Mouse (Mus musculus) layer of hippocampus, adult 9-11 months (tissue): ENCODE data around the gene Dap3.
"Not testable (repeated sequence)": the region's sequence is repeated elsewhere in the genome, so short reads cannot be mapped to it uniquely, and the experiment has no call there.

Experiments used
- DNase-seq: peaks from one replicate; pipeline ENCODE4 v3.0.0; 2022

Gene Dap3

DNA sequence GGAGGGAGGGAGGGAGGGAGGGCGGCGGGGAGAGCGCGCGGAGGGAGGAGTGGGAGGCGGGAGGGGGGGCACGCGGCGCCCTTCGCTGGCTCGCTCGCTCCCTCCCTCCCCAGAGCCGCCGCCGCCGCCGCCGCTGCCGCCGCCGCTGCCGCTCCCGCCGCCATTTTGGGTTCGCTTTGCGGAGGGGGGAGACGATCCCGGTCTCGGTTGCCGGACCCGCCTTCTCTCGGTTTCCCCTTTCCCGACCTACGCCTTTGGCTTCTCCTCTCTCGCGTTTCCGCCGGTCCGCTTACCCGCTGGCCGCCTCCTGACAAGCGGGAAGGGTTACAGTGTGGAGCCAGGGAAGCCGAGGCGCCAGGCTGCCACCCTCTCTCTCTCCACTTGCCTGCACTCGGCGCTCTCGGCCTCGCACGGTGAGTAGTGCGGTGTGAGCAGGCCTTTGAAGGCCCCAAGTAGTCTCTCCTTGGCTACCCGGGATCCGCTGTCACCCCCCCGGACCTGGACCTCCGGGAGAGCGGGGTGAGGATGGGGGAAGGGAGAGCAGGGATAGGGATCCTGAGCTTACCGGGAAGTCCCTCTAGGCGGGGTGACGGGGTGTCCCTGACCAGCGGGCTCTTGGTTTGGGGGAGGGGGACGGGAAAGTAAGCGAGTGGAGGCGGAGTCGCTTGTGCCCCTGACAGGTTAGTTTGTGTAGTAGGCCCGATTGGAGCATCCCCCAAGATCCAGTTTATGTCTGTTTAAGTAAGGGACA lies at the start of gene Dap3, which contains the start of gene Ash1l:
Dap3 (minus strand) TSS at position 606 of the 751 bp plus-strand sequence.
Ash1l (plus strand) TSS at position 47 of the 751 bp plus-strand sequence.
- DNase-seq = peak; percentile 71

DNA sequence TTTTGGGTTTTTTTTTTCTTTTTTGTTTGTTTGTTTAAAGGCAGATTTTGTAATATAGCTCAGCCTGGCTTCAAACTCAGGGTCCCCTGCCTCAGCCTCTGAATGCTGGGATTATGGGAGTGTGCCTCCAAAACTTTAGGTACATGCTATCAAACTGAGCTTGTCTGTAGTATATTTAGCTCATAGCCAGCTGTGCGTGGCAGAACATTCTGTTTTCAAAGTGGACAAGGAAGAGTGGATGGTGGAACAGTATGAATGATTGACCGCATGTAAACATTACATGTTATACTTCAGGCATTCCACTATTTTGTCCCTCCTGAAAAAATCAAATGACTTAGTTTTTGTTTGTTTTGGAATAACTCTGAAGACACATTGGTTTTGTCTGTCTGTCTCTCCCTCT lies 41.8 kb upstream of the Dap3 start:
- no peak for DNase-seq

DNA sequence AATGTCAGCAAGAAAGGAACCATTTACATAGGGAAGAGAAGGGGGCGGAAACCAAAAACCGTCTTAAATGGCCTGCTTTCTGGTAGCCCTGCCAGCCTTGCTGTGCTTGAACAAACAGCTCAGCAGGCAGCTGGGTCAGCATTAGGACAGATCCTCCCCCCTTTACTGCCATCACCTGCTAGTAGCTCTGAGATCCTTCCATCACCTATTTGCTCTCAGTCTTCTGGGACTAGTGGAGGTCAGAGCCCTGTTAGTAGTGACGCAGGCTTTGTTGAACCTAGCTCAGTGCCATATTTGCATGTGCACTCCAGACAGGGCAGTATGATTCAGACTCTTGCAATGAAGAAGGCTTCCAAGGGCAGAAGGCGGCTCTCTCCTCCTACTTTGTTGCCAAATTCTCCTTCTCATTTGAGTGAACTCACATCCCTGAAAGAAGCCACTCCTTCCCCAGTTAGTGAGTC lies 33.0 kb upstream of the Dap3 start:
- no peak for DNase-seq

DNA sequence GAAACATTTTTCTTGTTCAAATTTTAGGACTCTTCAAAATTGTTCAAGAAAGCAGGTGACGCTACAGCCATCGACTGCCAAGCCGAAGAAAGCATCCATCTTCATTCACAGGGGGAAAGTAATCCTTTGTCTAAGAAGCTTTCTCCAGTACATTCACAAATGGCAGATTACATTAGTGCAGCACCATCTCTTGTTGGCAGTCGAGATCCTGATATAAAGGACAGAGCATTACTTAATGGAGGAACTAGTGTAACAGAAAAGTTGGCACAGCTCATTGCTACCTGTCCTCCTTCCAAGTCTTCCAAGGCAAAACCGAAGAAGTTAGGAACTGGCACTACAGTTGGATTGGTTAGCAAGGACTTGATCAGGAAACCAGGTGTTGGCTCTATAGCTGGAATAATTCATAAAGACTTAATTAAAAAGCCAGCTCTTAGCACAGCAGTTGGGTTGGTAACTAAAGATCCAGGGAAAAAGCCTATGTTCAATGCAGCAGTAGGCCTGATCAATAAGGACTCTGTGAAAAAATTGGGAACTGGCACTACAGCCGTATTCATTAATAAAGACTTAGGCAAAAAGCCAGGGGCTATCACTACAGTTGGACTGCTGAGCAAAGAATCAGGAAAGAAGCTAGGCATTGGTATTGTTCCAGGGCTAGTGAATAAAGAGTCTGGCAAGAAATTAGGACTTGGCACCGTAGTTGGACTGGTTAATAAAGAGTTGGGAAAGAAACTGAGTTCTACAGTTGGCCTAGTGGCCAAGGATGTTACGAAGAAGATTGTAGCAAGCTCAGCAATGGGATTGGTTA lies 30.4 kb upstream of the Dap3 start:
- no peak for DNase-seq

DNA sequence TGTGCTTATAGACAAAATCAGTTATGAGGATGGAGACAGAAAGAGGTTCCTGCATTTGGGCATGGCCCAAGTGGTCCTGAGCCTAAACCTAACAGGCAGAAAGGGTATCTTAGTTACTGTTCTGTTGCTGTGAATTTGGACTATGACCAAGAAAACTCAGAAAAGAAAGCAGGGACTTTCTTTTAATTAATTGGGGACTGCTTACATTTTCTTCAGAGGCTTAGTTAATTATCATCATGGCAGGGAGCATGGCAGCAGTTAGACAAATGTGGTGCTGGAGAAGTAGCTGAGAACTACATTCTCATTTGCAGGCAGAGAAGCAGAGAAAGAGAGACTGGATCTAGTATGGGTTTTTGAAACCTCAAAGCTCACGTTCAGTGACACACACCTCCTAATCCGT lies 24.0 kb upstream of the Dap3 start:
- DNase-seq = no peak

DNA sequence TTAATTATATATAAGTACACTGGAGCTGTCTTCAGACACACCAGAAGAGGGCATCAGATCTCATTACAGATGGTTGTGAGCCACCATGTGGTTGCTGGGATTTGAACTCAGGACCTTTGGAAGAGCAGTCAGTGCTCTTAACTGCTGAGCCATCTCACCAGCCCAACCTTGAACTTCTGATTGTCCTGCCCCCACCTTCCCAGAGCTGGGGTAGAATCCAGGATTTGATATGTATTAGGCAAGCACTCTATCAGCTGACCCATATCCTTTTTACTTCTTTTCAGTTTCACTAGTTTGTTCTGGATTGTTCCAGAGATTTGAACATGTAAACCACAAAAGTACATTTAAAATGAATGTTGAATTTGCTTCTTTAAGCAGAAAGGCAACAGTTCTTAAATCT lies 12.2 kb upstream of the Dap3 start:
- DNase-seq = not testable (repeated sequence)

DNA sequence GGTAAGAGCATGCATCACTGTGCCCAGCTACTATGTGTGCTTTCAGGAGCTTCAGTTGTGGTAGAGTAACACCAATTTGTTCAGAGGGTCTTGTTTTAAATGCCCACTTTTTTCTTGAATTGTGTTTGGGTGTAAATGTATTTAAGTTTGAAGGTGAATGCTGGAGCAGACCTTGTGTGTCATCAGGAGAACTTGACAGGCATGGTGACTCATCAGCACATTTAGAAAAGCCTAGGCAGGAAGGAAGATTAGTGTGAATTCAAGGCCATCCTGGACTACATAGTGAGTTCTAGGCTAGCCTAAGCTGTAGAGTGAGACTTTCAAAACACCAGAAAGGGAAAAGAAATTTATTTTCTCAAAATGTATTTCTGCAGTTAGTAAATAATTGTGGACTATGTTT lies 2.8 kb upstream of the Dap3 start:
- DNase-seq = no peak

DNA sequence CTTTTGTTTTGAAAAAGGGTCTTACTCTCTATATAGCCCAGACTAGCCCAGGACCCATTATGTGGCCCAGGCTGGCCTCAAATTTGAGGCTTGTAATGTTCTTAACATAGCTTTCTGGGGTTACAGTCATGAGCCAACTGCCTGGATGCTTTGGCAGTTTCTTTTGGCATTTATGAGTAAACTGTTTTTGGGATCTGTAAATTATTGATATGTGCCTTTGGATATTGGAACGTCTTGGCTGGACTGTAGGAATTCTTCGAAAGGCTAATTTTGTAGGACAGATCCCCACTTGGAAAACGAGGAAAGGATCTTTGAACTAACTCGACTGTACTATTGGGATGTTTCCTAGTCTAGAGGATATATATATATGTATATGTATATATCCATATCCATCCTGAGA lies 2.3 kb upstream of the Dap3 start:
- DNase-seq = no peak

DNA sequence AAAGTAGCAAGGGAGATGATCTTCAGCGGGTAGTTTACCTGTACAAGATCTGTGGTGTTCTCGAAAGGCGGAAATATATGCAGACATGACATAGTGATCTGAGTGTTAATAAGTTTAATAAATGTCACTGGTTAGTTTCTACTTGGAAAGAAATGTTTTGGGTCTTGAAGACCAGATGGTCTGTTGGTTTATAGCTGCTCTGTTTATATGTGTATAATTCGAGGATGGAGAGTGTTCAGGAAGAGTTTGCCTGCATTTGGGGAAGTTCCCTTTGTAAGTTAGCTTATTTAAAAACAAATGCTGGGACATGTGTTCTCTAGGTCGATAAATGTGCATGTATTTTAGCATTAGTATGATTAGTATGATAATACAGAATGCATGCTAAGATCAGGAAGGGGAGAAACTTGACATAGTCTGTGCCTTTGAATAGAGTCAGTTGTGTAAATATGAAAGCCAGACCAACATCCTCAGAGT lies 383 bp upstream of the Dap3 start:
- DNase-seq = no peak

DNA sequence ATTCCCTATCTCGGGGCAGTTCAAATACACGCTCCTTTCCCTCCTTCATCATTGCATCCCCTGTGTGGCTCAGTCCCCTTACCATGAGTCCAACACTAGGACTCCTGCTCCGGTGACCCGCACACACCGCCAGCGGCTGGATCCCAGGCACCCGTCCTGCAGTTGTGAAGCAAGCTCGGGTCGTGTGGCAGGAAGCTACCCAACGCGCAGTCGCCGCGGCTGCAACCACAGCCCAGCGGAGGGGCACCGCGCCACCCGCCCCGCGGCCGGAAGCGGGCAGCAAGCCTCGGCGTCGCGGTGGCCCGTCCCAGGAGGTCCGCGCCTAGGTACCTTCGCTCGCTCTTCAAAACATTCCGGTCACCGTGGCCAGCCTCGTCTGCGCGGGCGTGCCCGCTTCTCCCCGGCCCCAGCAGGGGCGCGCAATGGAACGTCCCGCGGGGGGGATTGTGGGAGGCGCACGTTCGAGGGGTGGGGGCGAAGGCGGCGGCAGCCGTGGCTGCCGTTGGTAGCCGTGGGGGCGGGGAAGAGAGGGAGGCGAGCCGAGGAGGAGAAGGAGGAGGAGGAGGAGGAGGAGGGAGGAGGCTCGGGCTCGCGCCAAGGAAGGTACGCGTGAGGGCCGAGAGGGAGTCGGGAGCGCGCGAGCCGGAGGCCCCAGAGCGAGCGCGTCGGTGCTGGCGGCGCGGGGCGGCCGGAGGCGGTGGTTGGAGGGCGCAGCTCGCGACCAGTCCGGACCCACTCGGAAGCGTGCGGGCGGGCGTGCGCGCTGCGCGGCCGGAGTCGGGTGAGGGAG lies 1.0 kb downstream of the Dap3 start:
- peak; percentile 87 for DNase-seq

DNA sequence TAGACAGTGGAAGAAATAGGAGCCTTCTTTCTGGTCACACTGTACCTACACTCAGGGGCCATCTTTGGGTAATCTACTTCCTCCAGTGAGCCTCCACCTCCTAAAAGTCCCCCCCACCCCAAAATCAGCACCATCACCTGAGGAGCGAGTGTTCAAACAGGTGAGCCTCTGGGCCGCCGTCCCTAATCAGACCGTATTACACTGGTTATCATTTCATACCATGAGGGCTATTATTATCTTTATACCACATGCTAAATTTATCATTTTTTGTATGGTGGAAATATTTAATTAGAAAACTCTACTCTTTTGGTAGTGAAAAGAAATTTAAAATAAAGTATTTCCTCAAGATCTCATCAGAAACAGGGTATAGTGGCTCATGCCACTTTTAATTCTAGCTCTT lies 6.9 kb downstream of the Dap3 start:
- no peak for DNase-seq

DNA sequence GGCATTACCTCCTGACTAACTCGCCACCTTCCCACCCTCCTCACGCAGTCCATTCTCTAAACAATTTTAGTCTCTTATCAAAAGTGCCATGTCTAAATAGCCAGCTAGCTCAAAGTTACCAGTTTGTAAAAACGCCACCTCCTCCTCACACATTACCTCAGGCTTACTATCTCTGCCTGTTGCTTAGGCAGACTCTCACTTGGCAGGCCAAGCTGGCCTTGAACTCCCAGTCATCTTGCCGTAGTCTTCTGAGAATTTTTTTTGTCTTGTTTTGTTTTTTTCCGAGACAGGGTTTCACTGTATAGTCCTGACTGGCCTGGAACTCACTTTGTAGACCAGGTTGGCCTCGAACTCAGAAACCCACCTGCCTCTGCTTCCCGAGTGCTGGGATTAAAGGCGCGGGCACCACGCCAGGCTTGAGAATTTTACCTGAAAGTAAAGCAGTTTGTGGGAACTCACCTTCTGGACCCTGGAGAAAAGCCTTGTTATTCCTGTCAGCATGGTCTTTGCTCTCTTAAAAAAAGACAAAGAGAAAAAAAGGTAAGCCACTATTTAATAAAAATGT lies 8.6 kb downstream of the Dap3 start:
- DNase-seq = no peak

DNA sequence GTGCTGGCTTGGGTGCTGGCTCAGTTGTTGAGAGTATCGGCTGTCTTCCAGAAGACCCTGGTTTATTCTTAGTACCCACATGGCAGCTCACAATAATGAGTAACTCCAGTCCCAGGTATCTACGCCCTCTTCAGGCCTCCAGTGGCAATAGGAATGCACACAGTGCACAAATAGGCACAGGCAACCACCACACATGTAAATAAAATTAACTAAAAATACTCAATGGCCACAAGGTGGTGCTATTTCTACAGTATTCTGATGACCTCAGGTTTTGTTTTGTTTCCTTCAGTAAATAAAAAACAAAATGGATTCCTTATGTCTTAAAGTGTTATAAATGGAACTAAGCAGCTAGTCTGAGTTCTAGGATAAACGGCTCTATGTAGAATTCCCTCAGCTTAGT lies 11.2 kb downstream of the Dap3 start:
- no peak for DNase-seq

DNA sequence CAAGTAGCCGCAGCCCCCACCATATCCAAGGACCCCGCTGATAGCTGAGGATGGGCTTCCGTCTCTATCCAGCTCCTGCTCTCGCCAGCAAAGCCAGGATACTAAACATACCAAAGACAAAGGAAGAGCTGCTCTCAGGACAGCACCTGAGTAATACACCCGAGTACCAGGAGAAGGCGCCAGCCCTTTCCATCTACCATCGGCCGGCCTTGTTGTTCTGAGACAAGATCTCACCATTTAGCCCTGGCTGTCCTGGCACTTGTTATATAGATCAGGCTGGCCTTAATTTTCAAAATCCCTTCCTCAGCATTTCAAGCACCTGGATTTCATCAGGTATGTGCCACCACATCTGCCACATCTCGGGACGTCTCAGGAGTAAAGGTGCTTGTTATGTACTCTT lies 11.9 kb downstream of the Dap3 start:
- DNase-seq = no peak

DNA sequence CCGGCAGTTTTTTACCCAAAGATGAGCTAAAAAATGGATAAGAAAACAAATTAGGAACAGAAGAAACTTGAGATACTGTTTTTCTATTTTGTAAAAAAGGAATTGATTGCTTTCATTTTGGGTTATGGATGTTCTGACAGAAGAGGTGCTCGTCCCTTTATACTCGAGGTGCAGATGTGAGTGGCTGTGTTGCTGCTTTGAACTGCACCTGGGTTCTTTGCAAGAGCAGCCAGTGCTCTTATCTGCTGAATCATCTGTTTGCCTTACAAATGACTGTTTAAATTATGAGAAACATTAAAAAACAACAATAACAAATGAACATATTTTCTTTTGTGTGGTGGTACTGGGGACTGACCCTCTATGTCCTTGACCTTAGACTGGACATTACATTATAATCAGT lies 21.5 kb downstream of the Dap3 start:
- DNase-seq = no peak

DNA sequence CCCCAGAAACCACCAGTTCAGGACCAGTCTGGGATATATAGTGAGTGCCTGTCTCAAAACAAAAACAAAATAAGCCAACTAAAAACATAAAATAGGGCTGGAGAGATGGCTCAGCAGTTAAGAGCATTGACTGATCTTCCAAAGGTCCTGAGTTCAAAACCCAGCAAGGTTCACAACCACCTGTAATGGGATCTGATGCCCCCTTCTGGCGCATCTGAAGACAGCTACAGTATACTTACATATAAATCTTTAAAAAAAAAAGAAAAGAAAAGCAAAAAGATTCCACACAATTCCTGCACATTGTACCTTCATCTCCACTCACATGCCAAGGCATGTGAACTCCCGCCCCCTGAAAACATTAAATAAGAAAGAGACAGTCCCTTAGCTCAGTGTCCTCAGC lies 25.3 kb downstream of the Dap3 start:
- DNase-seq = no peak

DNA sequence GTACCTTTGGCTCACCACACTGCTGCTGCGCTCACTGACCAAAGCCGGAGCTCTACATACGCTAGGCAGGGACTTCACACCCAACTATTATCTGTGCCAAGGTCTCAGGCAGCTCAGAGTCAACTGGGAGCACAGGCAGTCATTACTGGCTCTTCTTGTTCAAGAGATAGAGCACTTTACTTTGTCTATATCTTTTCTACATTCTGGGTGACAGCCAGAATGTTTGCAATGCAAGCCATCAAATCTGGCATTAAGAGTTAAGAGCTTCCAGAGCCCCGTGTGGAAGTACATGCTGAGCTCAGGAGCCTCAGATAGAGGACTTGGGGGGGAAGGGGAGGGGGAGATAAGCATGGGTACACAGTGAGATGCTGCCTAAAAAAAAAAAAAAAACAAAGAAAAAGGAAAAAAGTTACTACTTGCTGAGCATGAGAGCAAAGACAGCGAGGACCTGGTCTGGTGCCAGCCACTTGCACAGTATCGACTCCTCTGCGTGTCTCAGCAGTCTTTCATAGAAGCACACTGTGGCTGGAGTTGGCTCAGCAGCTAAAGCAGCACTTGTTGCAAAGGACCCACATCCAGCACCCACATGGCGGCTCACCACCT lies 26.9 kb downstream of the Dap3 start:
- DNase-seq = no peak

DNA sequence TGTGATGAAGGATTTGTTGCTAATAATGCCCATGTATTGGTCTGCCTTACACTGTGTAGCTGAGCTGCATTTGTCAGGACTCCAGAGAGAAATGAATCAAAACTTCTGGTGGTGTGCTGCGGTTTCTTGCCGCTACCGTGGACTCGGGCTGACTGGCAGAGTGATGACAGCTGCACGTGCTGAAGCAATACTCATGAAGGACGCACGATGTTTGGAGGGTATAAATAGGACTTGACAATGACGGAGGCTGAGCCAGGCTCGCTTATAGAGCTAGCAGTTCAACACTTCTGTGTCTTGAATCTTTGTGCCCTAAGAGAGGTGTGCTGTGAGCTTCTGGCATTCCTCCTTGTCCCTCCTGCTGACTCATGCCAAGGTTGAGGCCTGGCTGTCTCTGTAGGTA lies 29.6 kb downstream of the Dap3 start:
- no peak for DNase-seq

DNA sequence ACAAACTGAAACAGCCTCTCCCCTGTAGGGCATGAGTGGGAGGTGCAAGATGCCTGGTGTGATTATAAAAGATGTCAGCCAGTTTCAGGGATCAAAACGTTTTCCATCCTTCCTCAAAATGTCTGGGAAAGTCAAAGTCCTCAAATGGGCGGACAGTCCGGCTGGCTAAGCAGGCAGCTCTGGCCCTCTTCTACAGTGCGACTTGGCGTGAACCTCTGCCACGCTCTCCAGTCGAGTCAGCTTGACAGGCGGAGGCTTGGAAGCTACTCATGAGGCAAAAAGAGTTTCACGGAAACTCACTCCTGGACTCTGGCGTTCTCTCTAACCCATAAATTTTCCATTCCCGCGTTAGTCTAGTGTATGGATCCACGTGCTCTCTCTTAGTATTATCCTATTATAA lies 32.0 kb downstream of the Dap3 start:
- no peak for DNase-seq

DNA sequence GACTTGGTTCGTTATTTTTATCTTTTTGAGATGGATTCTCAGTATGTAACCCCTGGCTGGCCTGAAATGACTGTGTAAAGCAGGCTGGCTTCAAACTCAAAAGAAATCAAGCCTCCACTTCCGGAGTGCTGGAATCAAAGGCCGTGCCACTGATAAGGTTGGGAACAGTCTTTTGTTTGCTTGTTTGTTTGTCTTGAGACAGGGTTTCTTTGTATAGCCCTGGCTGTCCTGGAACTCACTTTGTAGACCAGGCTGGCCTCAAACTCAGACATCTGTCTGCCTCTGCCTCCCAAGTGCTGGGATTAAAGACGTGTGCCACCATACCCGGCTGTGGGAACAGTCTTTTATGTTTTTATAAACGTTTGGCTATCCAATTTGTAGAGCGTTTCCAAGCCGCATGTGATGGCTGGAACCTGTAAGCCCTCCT lies 36.6 kb downstream of the Dap3 start:
- DNase-seq = no peak

DNA sequence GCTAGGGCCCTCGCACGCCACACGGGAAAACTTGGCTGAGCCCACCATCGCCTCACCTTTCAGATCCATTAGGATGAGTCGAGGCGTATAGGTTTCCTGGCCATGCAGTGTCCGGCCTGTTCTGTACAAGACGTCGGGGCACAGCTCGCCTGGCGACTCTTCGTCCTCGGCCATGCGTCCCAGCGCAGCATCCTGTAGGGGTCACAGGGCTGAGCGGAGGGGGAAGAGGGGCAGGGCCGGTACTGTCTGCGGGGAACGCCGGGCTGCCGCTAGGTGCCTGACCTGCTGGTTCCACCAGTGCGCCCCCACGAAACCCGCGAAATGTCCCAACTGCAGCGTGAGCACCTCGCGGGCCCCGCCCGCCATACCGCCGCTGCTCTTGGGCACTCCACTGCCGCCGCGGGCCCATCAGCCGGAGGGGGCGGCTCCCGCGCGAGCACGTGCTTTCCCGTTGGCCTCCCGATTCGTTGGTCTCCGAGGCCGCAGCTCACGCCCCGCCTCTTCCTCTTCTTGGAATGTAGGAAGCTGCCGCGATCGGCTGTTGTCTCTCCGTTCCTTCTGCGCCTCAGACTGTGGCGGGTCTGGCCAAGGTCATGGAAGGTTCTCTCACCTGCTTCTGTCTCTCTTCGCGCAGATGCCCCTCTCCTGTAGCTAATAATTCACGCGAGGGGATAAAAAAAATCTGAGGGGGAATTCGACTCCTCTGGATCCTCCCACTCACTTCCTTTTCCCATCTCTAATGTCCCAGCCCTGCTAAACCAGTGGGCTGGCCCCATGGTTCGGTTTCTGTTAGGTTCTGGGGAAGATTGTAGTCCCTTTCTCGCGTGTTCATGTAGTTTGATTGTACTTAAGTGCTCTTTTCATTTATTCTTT lies 37.2 kb downstream of the Dap3 start, which contains the start of gene Msto1:
Msto1 (minus strand) TSS at position 489 of the 873 bp plus-strand sequence.
- peak; percentile 94 for DNase-seq
